In the genomic region with DNA sequence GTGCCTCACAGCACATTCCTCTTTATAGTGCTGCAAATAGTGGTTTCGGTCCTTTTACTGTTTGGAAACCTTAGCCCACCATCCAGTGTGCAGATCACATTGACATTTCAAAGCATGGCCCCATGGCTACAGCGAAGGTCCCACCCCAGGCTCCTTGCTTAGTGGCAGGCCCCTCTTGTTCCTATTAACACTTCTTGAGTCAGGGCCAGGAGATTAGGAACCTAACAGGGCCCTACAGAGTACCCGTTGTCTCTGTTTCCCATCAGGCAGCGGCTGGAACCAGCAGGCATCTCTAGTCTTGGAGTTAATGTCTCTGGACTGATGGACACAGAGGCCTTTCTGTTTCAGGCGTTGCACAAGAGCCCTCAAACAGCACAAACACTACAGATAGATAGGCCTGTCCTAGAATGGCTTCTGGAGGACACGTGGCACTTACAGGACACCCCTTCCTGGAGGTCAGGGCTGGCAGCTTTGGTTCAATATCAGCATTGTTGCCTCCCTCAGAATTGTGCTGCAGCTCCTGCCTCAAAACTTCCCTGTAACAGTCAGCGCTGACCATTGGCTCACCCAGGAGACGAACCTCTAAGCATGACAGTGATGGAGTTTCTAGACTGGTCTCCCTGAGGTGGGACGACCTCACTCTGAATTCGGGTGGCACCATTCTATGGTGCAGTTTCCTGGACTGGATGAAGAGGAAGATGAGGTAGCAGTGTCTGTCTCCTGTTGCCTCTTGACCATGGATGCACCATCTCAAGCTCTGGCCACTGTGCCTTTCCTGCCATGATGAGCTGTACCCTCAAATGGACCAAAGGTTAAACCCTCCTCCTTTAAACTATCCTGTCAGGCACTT, we compare ENCODE assay signal across 9 mouse cellular contexts. TPM values are rescaled to one million over a fixed set of nuclear protein-coding genes. Genes with fewer than 3 reads are reported as not detected.
DNase-seq lines count a peak whose midpoint lies in the region; ATAC-seq lines count a peak whose summit lies in the region.
"Had no signal": no experiment of that assay in that cellular context is flagged by ENCODE, and none has a peak within 500 bp of the region (broad histone marks: within the 10 kb centered on the region; RNA-seq: fewer than 3 reads in every experiment).

No protein-coding gene starts in this region.

- H3K9me3 ChIP-seq in heart, embryonic 10.5 days, result no peaks in the 10 kb centered on the region
- no peaks in the 10 kb centered on the region for H3K9me3 ChIP-seq in liver, embryonic 16.5 days (replicated peaks; ENCODE audit: control insufficient read depth, low read length)

- H3K4me2 ChIP-seq in liver, embryonic 16.5 days (ENCODE audit: low read depth, low read length), result no peak overlapping the region

- no peak overlapping the region for H3K4me3 ChIP-seq in heart, embryonic 10.5 days
- H3K4me3 ChIP-seq in liver, embryonic 16.5 days (ENCODE audit: low read depth, low read length), result no peak overlapping the region

- intact Hi-C loops in left cerebral cortex, postnatal 25 days (cut with DNase I), result loop anchor here (1.0 kb wide), 2 partner anchors 89 to 137 kb away; no protein-coding TSS in a partner anchor

- no peak overlapping the region for H3K9ac ChIP-seq in liver, embryonic 16.5 days (ENCODE audit: low read depth, low read length)

- H3K27me3 ChIP-seq in heart, embryonic 10.5 days (ENCODE audit: insufficient read depth, poor library complexity, severe bottlenecking), result no peaks in the 10 kb centered on the region
- no peaks in the 10 kb centered on the region for H3K27me3 ChIP-seq in liver, embryonic 16.5 days (ENCODE audit: control insufficient read depth, insufficient read depth, low read depth, low read length)

- no peak overlapping the region for H3K27ac ChIP-seq in heart, embryonic 10.5 days
- H3K27ac ChIP-seq in liver, embryonic 16.5 days (ENCODE audit: low read length), result no peak overlapping the region

- 60% methylated on average over 10 of the region's 10 CpGs for WGBS in heart, embryonic 10.5 days
- 72% methylated on average over 10 of the region's 10 CpGs for WGBS in liver, embryonic 16.5 days (ENCODE audit: insufficient replicate concordance)

- peak; percentile 49 for ATAC-seq in liver, embryonic 16.5 days (ENCODE audit: low read depth)
- ATAC-seq: activated CD4-positive, CD25-positive, alpha-beta regulatory T cell, adult 4 months had no signal

- peak; percentile 68 for DNase-seq in heart, embryonic 10.5 days (ENCODE audit: low spot score)
- no peak for DNase-seq in heart, adult 8-10 months (ENCODE audit: low spot score)
- peak; percentile 17 for DNase-seq in urinary bladder, adult 2 months (ENCODE audit: low spot score)
- DNase-seq in urinary bladder, postnatal 36 days (ENCODE audit: low spot score in 2 of 2), result no peak
- no peak for DNase-seq in left cerebral cortex, postnatal 25 days (ENCODE audit: low spot score in 2 of 2)
- DNase-seq in urinary bladder, postnatal 10 days (ENCODE audit: low spot score), result no peak
- no peak for DNase-seq in thymus, postnatal 10 days (ENCODE audit: low spot score in 2 of 2)

- peaks cover 33% of the 10 kb centered on the region for H3K36me3 ChIP-seq in heart, embryonic 10.5 days
- peaks cover 24% of the 10 kb centered on the region for H3K36me3 ChIP-seq in liver, embryonic 16.5 days (ENCODE audit: control insufficient read depth, insufficient read depth)

- peaks cover 19% of the 10 kb centered on the region for H3K4me1 ChIP-seq in heart, embryonic 10.5 days
- peaks cover 10% of the 10 kb centered on the region for H3K4me1 ChIP-seq in liver, embryonic 16.5 days (ENCODE audit: control insufficient read depth, low read depth, low read length)

RNA-seq across cellular contexts. Expression of a gene that starts 22.6 kb away (rescaled TPM):
- polyA plus RNA-seq in heart, embryonic 10.5 days (2016; fragmentation: Nextera tagmentation; extraction: Ambion mirVana), result 86.5 and 91.3 TPM in 2 replicates
- total RNA-seq in heart, adult 8-10 months (2022), result 10 to 100 TPM; 74.6 to 80.8 (median 77.0) TPM
- polyA plus RNA-seq in urinary bladder, adult 2 months (2012; rRNA removed), result 44.0 and 46.6 TPM in 2 replicates
- polyA plus RNA-seq in liver, embryonic 16.5 days (2015; fragmentation: Nextera tagmentation; extraction: Ambion mirVana), result 121 and 134 TPM in 2 replicates
- 10 to 100 TPM; 14.0 to 14.1 TPM for total RNA-seq in left cerebral cortex, postnatal 25 days (2021)

RNA-seq across cellular contexts. Expression of a gene that starts 39.9 kb away (rescaled TPM):
- 25.5 and 28.6 TPM in 2 replicates for polyA plus RNA-seq in heart, embryonic 10.5 days (2016; fragmentation: Nextera tagmentation; extraction: Ambion mirVana)
- 10 to 100 TPM in 2 of 4 experiments, 1 to 10 TPM in 2; 8.6 to 15.0 (median 11.0) TPM for total RNA-seq in heart, adult 8-10 months (2022)
- polyA plus RNA-seq in urinary bladder, adult 2 months (2012; rRNA removed), result 23.2 and 24.0 TPM in 2 replicates
- polyA plus RNA-seq in liver, embryonic 16.5 days (2015; fragmentation: Nextera tagmentation; extraction: Ambion mirVana), result 9.9 and 14.3 TPM in 2 replicates
- 10 to 100 TPM; 10.3 to 11.1 TPM for total RNA-seq in left cerebral cortex, postnatal 25 days (2021)

Comparison
In these comparisons a context has a peak if more than half of its experiments do, and no peak if none do; other contexts are left out.
1. DNase-seq: peak in heart, embryonic 10.5 days (single experiment) and urinary bladder, adult 2 months (single experiment); none in heart, adult 8-10 months (single experiment), urinary bladder, postnatal 36 days (0 of 2), left cerebral cortex, postnatal 25 days (0 of 2), urinary bladder, postnatal 10 days (single experiment) and thymus, postnatal 10 days (0 of 2).